Mouse (Mus musculus) heart, embryonic 14.5 days (tissue): ENCODE measurements at regions not wholly inside any gene's neighbourhood (a gene's known extent, or its start where the extent isn't known, plus 50 kb on each side); places are given as distances from the start of the nearest gene placed in this dataset.

Source experiments
- ATAC-seq: fragments of 200-750 bp; cut with Nextera tagmentation; 2 replicates; pipeline ENCODE4 v1.8.0; 2017; ENCODE audit warnings: low read depth, moderate TSS enrichment; ENCODE audit not compliant: insufficient number of reproducible peaks, insufficient read depth, low FRiP score
- H3K27ac ChIP-seq, 2 experiments: fragments of 200-500 bp in 1 of 2; fragments of 300-500 bp in 1 of 2; sonication (generic) in 1 of 2; replicated peaks in 1 of 2; 2 replicates each; pipeline ENCODE4 v1.5.1; 2012 to 2014; ENCODE audit warnings: low read depth in 2 of 2, low read length in 2 of 2, control low read depth in 1 of 2, mild to moderate bottlenecking in 1 of 2, mixed read lengths in 1 of 2; ENCODE audit not compliant: control insufficient read depth in 1 of 2, insufficient read depth in 1 of 2
- H3K27me3 ChIP-seq: fragments of 300-500 bp; sonication (generic); 2 replicates; pipeline ENCODE4 v1.6.1; 2014; ENCODE audit warnings: mild to moderate bottlenecking, low read length, control low read depth; ENCODE audit not compliant: control insufficient read depth, insufficient read depth
- H3K36me3 ChIP-seq: fragments of 300-500 bp; sonication (generic); 2 replicates; pipeline ENCODE4 v1.6.1; 2014; ENCODE audit warnings: mild to moderate bottlenecking, control low read depth, low read length, mixed read lengths; ENCODE audit not compliant: control insufficient read depth, insufficient read depth
- H3K4me1 ChIP-seq, 2 experiments: fragments of 200-500 bp in 1 of 2; fragments of 300-500 bp in 1 of 2; sonication (generic) in 1 of 2; 2 replicates each; pipeline ENCODE4 v1.6.1; 2012 to 2014; ENCODE audit warnings: low read length in 2 of 2, control low read depth in 1 of 2, mixed read lengths in 1 of 2; ENCODE audit not compliant: control insufficient read depth in 2 of 2, insufficient read depth in 2 of 2
- H3K4me2 ChIP-seq: fragments of 300-500 bp; sonication (generic); 2 replicates; pipeline ENCODE4 v1.6.1; 2014; ENCODE audit warnings: mild to moderate bottlenecking, low read length
- H3K4me3 ChIP-seq, 2 experiments: fragments of 200-500 bp in 1 of 2; fragments of 300-500 bp in 1 of 2; sonication (generic) in 1 of 2; 2 replicates each; pipeline ENCODE4 v1.5.1; 2012 to 2014; ENCODE audit warnings: low read length in 2 of 2, mild to moderate bottlenecking in 2 of 2, control low read depth in 1 of 2, low read depth in 1 of 2, moderate library complexity in 1 of 2; ENCODE audit not compliant: control insufficient read depth in 1 of 2, insufficient read depth in 1 of 2
- H3K9ac ChIP-seq: fragments of 300-500 bp; sonication (generic); 2 replicates; pipeline ENCODE4 v1.6.1; 2014; ENCODE audit warnings: mild to moderate bottlenecking, low read length
- H3K9me3 ChIP-seq: fragments of 300-500 bp; sonication (generic); 2 replicates; pipeline ENCODE4 v1.6.1; 2016; ENCODE audit warnings: low read length, control low read depth; ENCODE audit not compliant: control insufficient read depth
- WGBS: fragments of 180-500 bp; shearing (Covaris S2); extraction: QIAGEN DNeasy Blood & Tissue Kit; methylation state at CpG from one replicate; pipeline ENCODE4 v1.1.7; 2014; 5-methylcytosine and 5-hydroxymethylcytosine counted together

DNA sequence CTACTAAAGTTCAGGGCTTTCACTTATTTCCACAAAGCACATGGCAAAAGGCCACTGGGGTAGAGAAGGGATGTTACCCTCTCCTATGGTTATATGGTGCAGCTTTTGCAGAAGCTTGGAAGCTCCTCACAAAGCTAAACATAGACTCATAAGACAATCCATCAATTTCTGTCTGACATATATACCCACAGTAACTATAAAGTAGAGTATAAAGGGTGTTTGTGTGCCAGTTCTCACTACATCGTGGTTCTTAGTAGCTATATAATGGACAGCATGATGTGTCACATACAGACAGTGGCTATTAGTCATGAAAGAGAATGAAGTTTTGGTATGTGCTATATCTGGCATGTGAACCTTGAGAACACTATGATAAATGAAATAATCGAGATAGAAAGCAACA is 51.2 kb upstream of the Kcnip4 start:
- H3K9ac ChIP-seq = no peak overlapping the region
- no peaks in the 10 kb centered on the region for H3K4me1 ChIP-seq
- no peak for ATAC-seq
- no peaks in the 10 kb centered on the region for H3K9me3 ChIP-seq
- no peak overlapping the region for H3K4me2 ChIP-seq
- H3K4me3 ChIP-seq = no peak overlapping the region
- H3K27ac ChIP-seq = no peak overlapping the region
- H3K36me3 ChIP-seq = no peaks in the 10 kb centered on the region
- H3K27me3 ChIP-seq = no peaks in the 10 kb centered on the region
- WGBS = 40% methylated on average over 2 of the region's 2 CpGs
